Mouse (Mus musculus) embryonic fibroblast, embryonic 13.5 days (primary cell): ENCODE results near the gene Ndufv2. TPM values are rescaled to one million over a fixed set of nuclear protein-coding genes. Genes with fewer than 3 reads are reported as not detected.

ENCODE experiments used
- H3K27ac ChIP-seq: 2 replicates; pipeline ENCODE4 v1.5.1; 2012; ENCODE audit warnings: low read length, control low read depth, inconsistent platforms; ENCODE audit not compliant: insufficient read depth
- H3K4me1 ChIP-seq: 2 replicates; pipeline ENCODE4 v1.6.1; 2011; ENCODE audit warnings: low read length; ENCODE audit not compliant: control insufficient read depth, insufficient read depth
- H3K4me3 ChIP-seq: 2 replicates; pipeline ENCODE4 v1.5.1; 2011; ENCODE audit warnings: mild to moderate bottlenecking, control low read depth, low read length; ENCODE audit not compliant: insufficient read depth
- CTCF ChIP-seq: IDR thresholded peaks from 2 replicates; pipeline ENCODE4 v1.5.1; 2011; ENCODE audit warnings: mild to moderate bottlenecking, control low read depth, low read length, moderate library complexity, borderline replicate concordance; ENCODE audit not compliant: insufficient read depth
- POLR2A ChIP-seq: IDR thresholded peaks from 2 replicates; pipeline ENCODE4 v1.6.1; 2011; ENCODE audit warnings: low read depth, mild to moderate bottlenecking, control low read depth, low read length, moderate library complexity
- polyA plus RNA-seq: library from polyadenylated mRNA; stranded (reverse); fragments of >200 nt; gene quantifications from 2 replicates; pipeline ENCODE4 v1.2.4, GENCODE M21; 2011; ENCODE audit warnings: low read depth; ENCODE audit not compliant: missing spikeins, insufficient read length

Ndufv2 gene
- polyA plus RNA-seq, 1 experiment = 199 TPM

DNA sequence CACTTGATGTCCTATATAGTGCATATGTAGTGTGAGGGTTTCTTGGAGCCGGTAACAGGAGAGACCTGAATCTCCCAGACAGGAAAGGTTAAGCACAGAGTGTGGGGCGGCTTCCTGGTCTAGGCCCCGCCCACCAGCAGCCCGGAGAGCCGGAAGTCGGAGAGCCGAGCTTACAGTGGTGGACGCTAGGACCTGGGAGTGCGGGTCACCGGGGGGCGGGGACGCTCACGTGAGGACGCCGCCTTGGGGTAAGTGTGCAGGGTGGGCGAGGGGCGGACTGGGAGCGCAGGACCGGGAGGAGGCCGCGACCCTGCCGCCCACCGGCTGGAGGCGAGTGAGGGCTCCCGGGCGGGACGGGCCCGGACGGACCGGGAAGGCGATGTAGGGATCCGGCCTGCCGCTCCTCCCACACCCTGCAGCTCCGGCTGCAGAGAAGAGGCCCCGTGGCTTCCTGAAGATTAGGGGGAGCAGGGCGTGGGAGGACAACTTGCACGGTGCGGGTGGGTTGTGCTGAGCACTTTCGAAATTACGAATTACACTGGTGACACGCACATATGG, 10.1 kb upstream of the Ndufv2 start, which contains the start of gene Washc1:
Washc1 (plus strand) TSS at position 144 of the 558 bp plus-strand sequence.
- TF ChIP-seq POLR2A = peak; percentile 68
- no peak for TF ChIP-seq CTCF
- peak within 1 kb of the TSS; percentile 68 for H3K4me3 ChIP-seq
- H3K27ac ChIP-seq = no peak within 1 kb of the TSS; the same call in none of the 2 replicates
- H3K4me1 ChIP-seq = peaks cover 4% of the 10 kb centered on the region; the same call in 1 of the 2 replicates

DNA sequence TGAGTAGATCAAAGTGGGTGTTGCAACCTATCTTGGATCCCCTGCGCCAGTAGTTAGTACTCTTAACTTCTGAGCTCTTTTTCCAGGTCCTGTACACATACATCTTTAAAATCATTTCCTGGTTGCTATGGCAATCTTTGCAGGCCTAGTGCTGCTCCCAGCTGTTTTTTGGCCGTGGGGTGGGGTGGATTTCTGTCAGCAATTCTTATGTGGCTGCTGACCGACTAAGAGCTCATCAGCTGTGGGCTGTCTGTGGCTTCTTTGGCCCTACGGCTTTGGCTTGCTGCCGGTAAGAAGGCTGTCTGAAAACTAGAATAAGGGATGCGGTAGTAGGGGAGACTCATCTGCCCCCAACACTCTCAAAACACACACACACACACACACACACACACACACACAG, 9.4 kb upstream of the Ndufv2 start:
- H3K4me3 ChIP-seq = peak overlapping the region; percentile 68; the same call in 1 of the 2 replicates
- TF ChIP-seq POLR2A = no peak
- TF ChIP-seq CTCF = no peak
- H3K27ac ChIP-seq = no peak overlapping the region; the same call in 1 of the 2 replicates
- H3K4me1 ChIP-seq = peaks cover 4% of the 10 kb centered on the region; the same call in 1 of the 2 replicates

DNA sequence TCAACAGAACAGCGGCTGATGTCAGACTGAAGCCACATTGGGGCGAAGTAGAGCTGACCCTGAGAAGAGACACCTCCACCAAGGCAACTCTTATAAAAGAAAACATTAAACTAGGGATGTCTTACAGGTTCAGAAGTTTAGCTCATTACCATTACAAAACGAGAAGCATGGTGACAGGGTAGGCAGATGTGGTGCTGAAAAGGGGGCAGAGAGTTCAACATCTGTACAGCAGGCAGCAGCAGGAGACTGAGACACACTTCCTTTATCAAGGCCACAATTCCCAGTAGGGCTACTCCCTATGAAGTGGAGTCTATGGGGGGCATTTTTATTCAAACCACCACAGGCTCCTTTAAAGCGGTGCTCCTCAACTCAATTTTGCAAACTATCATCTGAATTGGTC, 6.8 kb upstream of the Ndufv2 start:
- TF ChIP-seq POLR2A = no peak
- TF ChIP-seq CTCF = no peak
- no peak overlapping the region for H3K27ac ChIP-seq
- H3K4me1 ChIP-seq = peaks cover 4% of the 10 kb centered on the region; the same call in 1 of the 2 replicates
- H3K4me3 ChIP-seq = no peak overlapping the region

DNA sequence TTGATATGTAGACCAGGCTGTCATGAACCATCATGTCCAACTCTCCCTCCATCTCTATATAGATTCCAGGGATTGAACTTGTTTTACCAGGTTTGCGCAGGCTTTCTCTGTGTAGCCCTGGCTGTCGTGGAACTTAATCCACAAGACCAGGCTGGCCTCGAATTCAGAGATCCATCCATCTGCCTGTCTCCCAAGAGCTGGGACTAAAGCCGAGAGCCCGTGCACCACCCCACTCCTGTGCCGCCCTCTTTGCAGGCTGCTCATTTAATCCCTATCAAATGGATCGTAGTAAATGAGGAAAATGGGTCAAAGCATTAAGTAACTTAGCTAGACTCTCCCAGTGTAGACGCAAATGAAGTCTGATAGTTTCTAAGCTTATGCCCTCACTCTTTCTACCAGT, 6.1 kb upstream of the Ndufv2 start:
- Histone ChIP-seq H3K27ac (no peak overlapping the region), H3K4me3 (no peak overlapping the region), H3K4me1 (peaks cover 1% of the 10 kb centered on the region; the same call in 1 of the 2 replicates)
- TF ChIP-seq CTCF = no peak
- no peak for TF ChIP-seq POLR2A

GRCm38 (mm10) chr17:66106601-66107267, 5.4 kb upstream of the Ndufv2 start:
- no peak overlapping the region for H3K27ac ChIP-seq
- no peaks in the 10 kb centered on the region; the same call in 1 of the 2 replicates for H3K4me1 ChIP-seq
- TF ChIP-seq CTCF (peak; percentile 20; the same call in 1 of the 2 replicates), POLR2A (no peak)
- no peak overlapping the region for H3K4me3 ChIP-seq

- TF ChIP-seq POLR2A (no peak), CTCF (no peak)
- Histone ChIP-seq H3K27ac (no peak overlapping the region), H3K4me3 (no peak overlapping the region), H3K4me1 (peaks cover 4% of the 10 kb centered on the region)
Measured at GRCm38 (mm10) chr17:66104076-66104475, 2.7 kb upstream of the Ndufv2 start.

GRCm38 (mm10) chr17:66100566-66101379, 586 bp downstream of the Ndufv2 start:
- Histone ChIP-seq H3K4me1 (peaks cover 4% of the 10 kb centered on the region), H3K4me3 (peak overlapping the region; percentile 97), H3K27ac (peak overlapping the region; percentile 80)
- TF ChIP-seq POLR2A = no peak
- no peak for TF ChIP-seq CTCF

GRCm38 (mm10) chr17:66092664-66093063, 8.7 kb downstream of the Ndufv2 start:
- TF ChIP-seq POLR2A (no peak), CTCF (no peak)
- Histone ChIP-seq H3K27ac (no peak overlapping the region), H3K4me3 (no peak overlapping the region), H3K4me1 (no peaks in the 10 kb centered on the region)

GRCm38 (mm10) chr17:66092065-66092464, 9.3 kb downstream of the Ndufv2 start:
- H3K4me3 ChIP-seq = no peak overlapping the region
- TF ChIP-seq POLR2A (no peak), CTCF (no peak)
- H3K27ac ChIP-seq = no peak overlapping the region
- H3K4me1 ChIP-seq = no peaks in the 10 kb centered on the region
